Mouse (Mus musculus) hindbrain, embryonic 11.5 days (tissue): ENCODE results near the gene Dynll2. TPM values are rescaled to one million over a fixed set of nuclear protein-coding genes. Genes with fewer than 3 reads are reported as not detected.
"Not testable (repeated sequence)": the region's sequence is repeated elsewhere in the genome, so short reads cannot be mapped to it uniquely, and the experiment has no call there.

ENCODE experiments used
- ATAC-seq: fragments of 200-750 bp; cut with Nextera tagmentation; 2 replicates; pipeline ENCODE4 v1.8.0; 2017; ENCODE audit warnings: mild to moderate bottlenecking, moderate TSS enrichment, moderate library complexity; ENCODE audit not compliant: low FRiP score
- DNase-seq: peaks from one replicate; pipeline ENCODE4 v3.0.0-alpha.2; 2015; ENCODE audit warnings: low spot score
- H3K27ac ChIP-seq: fragments of 300-500 bp; sonication (generic); 2 replicates; pipeline ENCODE4 v1.5.1; 2014; ENCODE audit warnings: mild to moderate bottlenecking, low read depth, low read length
- H3K27me3 ChIP-seq: fragments of 300-500 bp; sonication (generic); 2 replicates; pipeline ENCODE4 v1.6.1; 2014; ENCODE audit warnings: mild to moderate bottlenecking, low read length, moderate library complexity, mixed read lengths; ENCODE audit not compliant: control insufficient read depth, insufficient read depth
- H3K36me3 ChIP-seq: fragments of 300-500 bp; sonication (generic); 2 replicates; pipeline ENCODE4 v1.6.1; 2014; ENCODE audit warnings: mild to moderate bottlenecking, low read length, moderate library complexity, mixed read lengths; ENCODE audit not compliant: control insufficient read depth, insufficient read depth
- H3K4me1 ChIP-seq: fragments of 300-500 bp; sonication (generic); replicated peaks from 2 replicates; pipeline ENCODE4 v1.6.1; 2014; ENCODE audit warnings: low read length, mixed read lengths; ENCODE audit not compliant: control insufficient read depth, insufficient read depth
- H3K4me2 ChIP-seq: fragments of 300-500 bp; sonication (generic); replicated peaks from 2 replicates; pipeline ENCODE4 v1.6.1; 2014; ENCODE audit warnings: mild to moderate bottlenecking, low read depth, low read length
- H3K4me3 ChIP-seq: fragments of 300-500 bp; sonication (generic); 2 replicates; pipeline ENCODE4 v1.5.1; 2014; ENCODE audit warnings: low read depth, low read length
- H3K9ac ChIP-seq: fragments of 300-500 bp; sonication (generic); 2 replicates; pipeline ENCODE4 v1.6.1; 2014; ENCODE audit warnings: low read depth, low read length
- H3K9me3 ChIP-seq: fragments of 300-500 bp; sonication (generic); 2 replicates; pipeline ENCODE4 v1.6.1; 2016; ENCODE audit warnings: low read length; ENCODE audit not compliant: control insufficient read depth
- WGBS: fragments of 180-500 bp; shearing (Covaris S2); extraction: QIAGEN DNeasy Blood & Tissue Kit; methylation state at CpG from one replicate; pipeline ENCODE4 v1.1.7; 2014; 5-methylcytosine and 5-hydroxymethylcytosine counted together
- polyA plus RNA-seq: library from polyadenylated mRNA; unstranded; fragments of >200 nt; fragmentation: Nextera tagmentation; extraction: Ambion mirVana; gene quantifications from 2 replicates; pipeline ENCODE4 v1.2.1, GENCODE M21; 2014

The Dynll2 gene
- polyA plus RNA-seq, 1 experiment from 2014 or later: 26.1 TPM

DNA sequence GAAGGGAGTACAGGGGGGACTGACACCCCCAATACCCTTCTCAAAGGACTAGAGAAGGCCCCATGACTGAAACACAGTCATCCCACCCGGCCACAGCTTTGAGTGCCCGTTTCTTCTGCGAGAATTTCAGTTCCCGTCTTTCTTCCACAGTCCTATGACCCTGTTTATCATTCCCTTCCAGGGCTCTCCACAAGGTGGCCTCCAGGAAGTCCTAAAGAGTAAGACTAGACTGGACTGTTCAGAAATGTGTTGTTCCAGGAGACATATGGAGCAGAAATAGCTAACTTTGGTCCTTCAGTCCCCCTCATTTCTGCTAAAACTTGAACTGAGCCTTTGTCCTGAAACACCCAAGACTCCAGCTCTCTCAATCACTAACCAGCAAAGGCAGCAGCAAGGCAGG is 8.4 kb downstream of the Dynll2 start:
- WGBS: 86% methylated on average over 4 of the region's 4 CpGs
- Histone ChIP-seq H3K27me3 (no peaks in the 10 kb centered on the region), H3K4me1 (no peaks in the 10 kb centered on the region), H3K9ac (no peak overlapping the region), H3K4me2 (no peak overlapping the region), H3K27ac (no peak overlapping the region), H3K9me3 (no peaks in the 10 kb centered on the region), H3K36me3 (peaks cover 20% of the 10 kb centered on the region), H3K4me3 (no peak overlapping the region)
- ATAC-seq: no peak
- no peak for DNase-seq

DNA sequence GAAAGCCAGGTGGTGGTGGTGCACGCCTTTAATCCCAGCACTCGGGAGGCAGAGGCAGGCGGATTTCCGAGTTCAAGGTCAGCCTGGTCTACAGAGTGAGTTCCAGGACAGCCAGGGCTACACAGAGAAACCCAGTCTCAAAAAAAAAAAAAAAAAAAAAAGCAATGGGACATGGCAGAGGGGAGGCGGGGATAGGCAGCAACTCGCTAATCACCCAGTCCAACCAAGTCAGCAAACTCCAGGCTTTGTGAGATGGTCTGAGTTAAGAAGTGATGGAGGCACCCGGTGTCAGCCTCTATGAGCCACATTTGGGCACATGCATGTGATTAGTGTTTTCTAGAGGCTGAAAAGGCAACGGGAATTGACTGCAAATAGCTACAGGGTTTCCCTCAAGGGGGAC is 10.3 kb downstream of the Dynll2 start:
- 89% methylated on average over 8 of the region's 8 CpGs for WGBS
- H3K9ac ChIP-seq, H3K4me1 ChIP-seq, H3K27me3 ChIP-seq, H3K9me3 ChIP-seq, ATAC-seq, H3K4me2 ChIP-seq, DNase-seq, H3K4me3 ChIP-seq, H3K27ac ChIP-seq: not testable (repeated sequence)
- H3K36me3 ChIP-seq: peaks cover 12% of the 10 kb centered on the region

DNA sequence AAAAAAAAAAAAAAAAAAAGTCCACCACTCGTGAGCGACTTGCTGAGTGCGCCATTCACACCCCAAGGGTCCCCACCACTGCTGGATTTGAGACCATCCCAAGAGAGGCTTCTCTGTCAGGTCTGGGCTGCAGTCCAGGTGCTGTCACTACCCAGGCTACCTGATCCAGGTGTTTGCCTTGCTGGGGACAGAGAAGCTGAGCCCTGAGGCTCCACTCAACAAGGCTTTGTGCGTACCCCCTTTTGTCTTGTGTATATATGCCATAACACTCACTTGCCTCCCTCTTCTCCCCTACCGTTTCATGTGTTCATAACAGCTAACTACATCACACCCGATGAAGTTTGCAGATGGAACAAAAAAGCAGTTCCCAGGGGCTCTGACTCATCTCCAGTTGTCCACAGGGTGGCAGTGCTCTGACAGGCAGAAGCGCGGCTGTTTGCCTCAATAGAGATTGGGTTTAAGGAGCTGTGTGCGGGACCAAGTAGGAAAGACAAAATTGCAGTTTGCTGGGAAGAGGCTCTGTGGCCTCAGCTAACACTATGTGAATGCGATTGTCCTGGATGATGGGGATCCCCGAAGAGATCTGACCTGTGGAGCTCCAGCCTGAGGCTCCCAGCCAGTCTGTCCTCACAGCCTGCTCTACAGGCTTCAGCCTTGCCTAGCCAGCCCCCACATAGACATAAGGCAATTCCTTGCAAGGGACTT is 12.7 kb downstream of the Dynll2 start:
- H3K4me3 ChIP-seq: no peak overlapping the region
- H3K27ac ChIP-seq: no peak overlapping the region
- DNase-seq (peak; percentile 74), ATAC-seq (peak; percentile 45; the same call in 1 of the 2 replicates)
- no peaks in the 10 kb centered on the region for H3K4me1 ChIP-seq
- no peaks in the 10 kb centered on the region for H3K9me3 ChIP-seq
- H3K9ac ChIP-seq: no peak overlapping the region
- H3K36me3 ChIP-seq: 0 out of 2 replicates have a peak, but pooled peaks cover 3% of the 10 kb centered on the region
- H3K27me3 ChIP-seq: no peaks in the 10 kb centered on the region
- WGBS: 21% methylated on average over 11 of the region's 11 CpGs
- no peak overlapping the region for H3K4me2 ChIP-seq

DNA sequence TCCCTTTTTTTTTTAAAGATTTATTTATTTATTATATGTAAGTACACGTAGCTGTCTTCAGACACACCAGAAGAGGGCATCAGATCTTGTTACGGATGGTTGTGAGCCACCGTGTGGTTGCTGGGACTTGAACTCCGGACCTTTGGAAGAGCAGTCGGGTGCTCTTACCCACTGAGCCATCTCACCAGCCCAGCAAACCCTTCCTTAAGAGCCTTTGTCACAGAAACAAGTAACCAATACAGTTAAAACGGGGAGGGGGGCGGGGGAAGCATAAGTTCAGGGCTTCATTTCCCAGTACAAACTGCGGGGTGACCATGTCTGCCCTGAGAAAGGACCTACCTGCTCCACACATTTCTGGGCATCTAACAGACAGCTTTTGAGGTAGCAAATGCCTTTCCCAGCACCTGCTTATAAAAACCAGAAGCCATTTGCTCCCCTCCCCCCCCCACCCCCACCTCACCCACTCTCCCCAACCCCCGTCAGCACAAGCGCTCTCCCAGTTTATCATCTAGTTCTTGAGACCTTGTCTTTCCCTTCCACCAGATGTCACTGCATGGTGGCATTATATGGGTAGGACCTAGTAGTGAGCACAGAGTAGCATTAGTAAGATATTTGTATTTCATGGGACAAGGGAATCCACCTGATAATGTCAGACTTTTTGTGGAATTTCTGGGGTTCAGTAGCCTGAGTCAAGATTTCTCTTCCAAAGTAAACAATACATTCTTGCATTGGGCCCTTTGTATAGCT is 13.6 kb downstream of the Dynll2 start:
- 66% methylated on average over 10 of the region's 10 CpGs for WGBS
- no peak overlapping the region for H3K27ac ChIP-seq
- H3K9ac ChIP-seq: no peak overlapping the region
- H3K4me1 ChIP-seq: no peaks in the 10 kb centered on the region
- ATAC-seq: no peak
- no peaks in the 10 kb centered on the region for H3K9me3 ChIP-seq
- no peak overlapping the region for H3K4me2 ChIP-seq
- no peaks in the 10 kb centered on the region for H3K27me3 ChIP-seq
- no peak overlapping the region for H3K4me3 ChIP-seq
- DNase-seq: no peak
- H3K36me3 ChIP-seq: 0 out of 2 replicates have a peak, but pooled peaks cover 2% of the 10 kb centered on the region

DNA sequence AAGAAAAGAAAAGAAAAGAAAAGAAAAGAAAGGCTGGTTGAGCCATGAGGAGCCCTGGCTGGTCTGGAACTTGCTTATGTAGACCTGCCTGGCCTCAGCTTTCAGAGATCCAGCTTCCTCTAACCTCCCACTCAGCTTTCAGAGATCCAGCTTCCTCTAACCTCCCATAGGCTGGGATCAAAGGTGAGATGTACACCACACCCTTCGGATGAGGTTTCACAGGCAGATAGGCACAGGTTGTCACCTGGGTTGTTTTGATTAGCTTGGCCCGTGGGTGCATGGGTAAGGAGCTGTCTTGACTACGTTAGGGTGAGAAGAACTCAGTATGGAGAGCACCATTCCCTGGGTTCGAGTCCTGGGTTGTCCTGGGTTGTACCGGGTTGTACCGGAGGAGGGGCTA is 14.5 kb downstream of the Dynll2 start:
- no peaks in the 10 kb centered on the region for H3K36me3 ChIP-seq
- no peak overlapping the region for H3K27ac ChIP-seq
- no peaks in the 10 kb centered on the region for H3K27me3 ChIP-seq
- H3K4me2 ChIP-seq: no peak overlapping the region
- no peak overlapping the region for H3K9ac ChIP-seq
- ATAC-seq (no peak), DNase-seq (no peak)
- 86% methylated on average over 6 of the region's 6 CpGs for WGBS
- no peaks in the 10 kb centered on the region for H3K9me3 ChIP-seq
- H3K4me3 ChIP-seq: no peak overlapping the region
- no peaks in the 10 kb centered on the region for H3K4me1 ChIP-seq

DNA sequence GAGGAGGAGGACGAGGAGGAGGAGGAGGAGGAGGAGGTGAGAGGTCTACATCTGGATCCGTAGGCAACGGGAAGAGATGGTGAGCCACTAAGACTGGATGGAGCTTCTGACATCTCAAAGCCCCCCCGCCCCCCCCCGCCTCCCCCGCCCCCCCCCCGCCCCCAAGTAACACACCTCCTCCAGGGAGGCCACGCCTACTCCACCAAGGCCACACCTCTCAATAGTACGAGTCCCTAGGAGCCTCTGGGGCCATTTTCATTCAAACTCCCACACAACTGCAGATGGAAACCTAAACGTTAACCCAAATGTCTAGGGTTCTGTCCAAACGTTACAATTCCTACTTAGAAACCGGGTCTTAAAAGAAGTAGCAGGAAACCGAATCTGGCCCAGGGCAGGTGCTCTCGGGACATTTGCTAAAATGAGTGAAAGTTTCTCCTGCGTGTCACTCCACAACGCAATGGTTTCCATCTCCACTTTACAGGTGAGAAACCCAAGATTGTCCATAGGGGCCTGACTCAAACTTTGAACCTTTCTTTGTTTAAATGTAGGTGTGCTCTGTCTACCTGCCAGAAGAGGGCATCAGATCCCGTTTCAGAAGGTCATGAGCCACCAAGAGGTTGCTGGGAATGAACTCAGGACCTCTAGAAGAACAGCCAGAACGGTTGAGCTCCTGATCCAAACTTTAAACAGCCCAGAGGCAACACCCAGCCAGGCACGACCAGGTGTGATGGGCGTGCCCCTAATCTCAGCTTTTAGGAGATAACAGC is 18.8 kb downstream of the Dynll2 start:
- Histone ChIP-seq H3K4me1 (no peaks in the 10 kb centered on the region), H3K36me3 (no peaks in the 10 kb centered on the region), H3K27me3 (no peaks in the 10 kb centered on the region), H3K9ac (no peak overlapping the region), H3K4me2 (no peak overlapping the region), H3K9me3 (no peaks in the 10 kb centered on the region), H3K4me3 (no peak overlapping the region), H3K27ac (no peak overlapping the region)
- 23% methylated on average over 16 of the region's 20 CpGs for WGBS
- ATAC-seq (no peak), DNase-seq (no peak)

DNA sequence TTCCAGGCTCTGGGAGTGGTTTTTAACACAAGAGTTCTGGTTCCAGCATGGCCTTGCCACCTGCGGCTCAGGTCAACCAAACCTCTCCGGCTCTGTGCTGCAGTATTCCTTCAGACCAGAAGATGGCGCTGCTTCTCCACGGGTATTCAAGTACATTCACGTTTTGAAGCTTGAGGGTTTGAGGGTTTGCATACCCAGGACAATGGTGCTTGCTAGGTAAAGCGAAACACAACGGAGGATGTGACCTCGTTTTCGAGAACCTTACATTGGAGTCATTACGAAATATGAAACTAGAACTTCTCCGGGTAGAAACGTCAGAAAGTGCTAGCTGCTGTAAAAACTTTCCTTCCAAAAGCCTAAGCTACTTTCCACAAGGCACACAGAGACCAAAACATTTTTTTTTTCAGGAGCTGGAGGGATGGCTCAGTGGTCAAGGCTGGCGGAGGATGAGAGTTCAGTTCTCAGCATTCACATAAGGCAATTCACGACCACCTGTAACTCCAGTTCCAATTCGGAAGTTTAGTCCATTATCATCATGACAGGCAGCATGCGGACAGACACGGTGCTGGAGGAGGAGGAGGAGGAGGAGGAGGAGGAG is 19.5 kb downstream of the Dynll2 start:
- Histone ChIP-seq H3K9ac (no peak overlapping the region), H3K27ac (no peak overlapping the region), H3K27me3 (no peaks in the 10 kb centered on the region), H3K9me3 (no peaks in the 10 kb centered on the region), H3K4me2 (peak overlapping the region; percentile 19), H3K4me3 (no peak overlapping the region), H3K4me1 (no peaks in the 10 kb centered on the region), H3K36me3 (no peaks in the 10 kb centered on the region)
- peak; percentile 95 for DNase-seq
- WGBS: 2% methylated on average over 16 of the region's 17 CpGs
- ATAC-seq: no peak

DNA sequence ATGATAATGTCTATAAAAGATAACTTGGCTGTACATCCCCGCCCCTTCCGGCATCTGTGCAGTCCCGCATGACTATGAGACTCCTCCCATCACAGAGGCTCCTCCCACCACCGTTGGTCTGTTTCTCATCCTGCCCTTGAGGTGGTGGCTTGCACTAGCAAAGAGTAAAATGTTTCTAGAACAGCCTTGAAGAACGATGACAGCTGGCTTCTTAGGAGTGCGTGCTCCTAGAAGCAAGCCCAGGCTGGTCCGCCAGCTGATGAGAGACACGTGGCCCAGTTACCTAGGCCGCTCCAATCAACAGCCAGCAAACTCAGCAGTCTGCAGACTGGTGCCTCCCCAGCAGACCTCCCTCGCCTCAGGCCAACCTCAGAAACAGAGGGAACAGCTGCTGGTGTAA is 21.1 kb downstream of the Dynll2 start:
- ATAC-seq: no peak

More for the DNA sequence above, 21.1 kb downstream of the Dynll2 start:
- no peak for DNase-seq
- H3K27me3 ChIP-seq: no peaks in the 10 kb centered on the region
- no peaks in the 10 kb centered on the region for H3K9me3 ChIP-seq
- no peaks in the 10 kb centered on the region for H3K36me3 ChIP-seq
- WGBS: 47% methylated on average over 10 of the region's 10 CpGs
- no peak overlapping the region for H3K27ac ChIP-seq
- no peak overlapping the region for H3K9ac ChIP-seq
- no peak overlapping the region for H3K4me3 ChIP-seq
- H3K4me2 ChIP-seq: no peak overlapping the region
- no peaks in the 10 kb centered on the region for H3K4me1 ChIP-seq
